Mouse (Mus musculus): ENCODE data around the gene Prune1. TPM values are rescaled to one million over a fixed set of nuclear protein-coding genes. Genes with fewer than 3 reads are reported as not detected.
"Not testable (repeated sequence)": the region's sequence is repeated elsewhere in the genome, so short reads cannot be mapped to it uniquely, and the experiment has no call there.

The Prune1 gene
- polyA plus RNA-seq, 1 experiment from 2014 or later: 26.8 TPM

GRCm38 (mm10) chr3:95224295-95224694 lies 57.6 kb downstream of the Prune1 start:
- Histone ChIP-seq H3K27ac (replicated peaks; ENCODE audit: low read depth, low read length) (no peak overlapping the region), H3K9ac (ENCODE audit: low read length) (no peak overlapping the region), H3K4me2 (ENCODE audit: low read depth, severe bottlenecking) (no peak overlapping the region), H3K9me3 (ENCODE audit: control insufficient read depth, low read length) (no peaks in the 10 kb centered on the region), H3K4me1 (ENCODE audit: control insufficient read depth, insufficient read depth, low read length) (0 out of 2 replicates have a peak, but pooled peaks cover 2% of the 10 kb centered on the region), H3K36me3 (ENCODE audit: control insufficient read depth, insufficient read depth, low read length) (peaks cover 6% of the 10 kb centered on the region), H3K4me3 (ENCODE audit: low read depth, low read length) (no peak overlapping the region), H3K27me3 (ENCODE audit: control insufficient read depth, insufficient read depth, low read length) (no peaks in the 10 kb centered on the region)
- peak; percentile 64 for DNase-seq (ENCODE audit: low spot score)
- WGBS: 28% methylated on average over 6 of the region's 6 CpGs
- ATAC-seq (ENCODE audit: insufficient number of reproducible peaks, low FRiP score, low TSS enrichment, low read depth): no peak

GRCm38 (mm10) chr3:95223041-95223440 lies 58.8 kb downstream of the Prune1 start:
- peaks cover 7% of the 10 kb centered on the region for H3K36me3 ChIP-seq (ENCODE audit: control insufficient read depth, insufficient read depth, low read length)
- H3K4me2 ChIP-seq (ENCODE audit: low read depth, severe bottlenecking): no peak overlapping the region
- no peaks in the 10 kb centered on the region for H3K27me3 ChIP-seq (ENCODE audit: control insufficient read depth, insufficient read depth, low read length)
- DNase-seq (ENCODE audit: low spot score) (no peak), ATAC-seq (ENCODE audit: insufficient number of reproducible peaks, low FRiP score, low TSS enrichment, low read depth) (no peak)
- no peak overlapping the region for H3K4me3 ChIP-seq (ENCODE audit: low read depth, low read length)
- no peak overlapping the region for H3K27ac ChIP-seq (replicated peaks; ENCODE audit: low read depth, low read length)
- H3K9me3 ChIP-seq (ENCODE audit: control insufficient read depth, low read length): no peaks in the 10 kb centered on the region
- no peak overlapping the region for H3K9ac ChIP-seq (ENCODE audit: low read length)
- WGBS: 94% methylated on average over 2 of the region's 2 CpGs
- H3K4me1 ChIP-seq (ENCODE audit: control insufficient read depth, insufficient read depth, low read length): 0 out of 2 replicates have a peak, but pooled peaks cover 2% of the 10 kb centered on the region

- Histone ChIP-seq H3K27me3 (ENCODE audit: control insufficient read depth, insufficient read depth, low read length) (no peaks in the 10 kb centered on the region), H3K9ac (ENCODE audit: low read length) (no peak overlapping the region), H3K9me3 (ENCODE audit: control insufficient read depth, low read length) (no peaks in the 10 kb centered on the region), H3K4me1 (ENCODE audit: control insufficient read depth, insufficient read depth, low read length) (0 out of 2 replicates have a peak, but pooled peaks cover 5% of the 10 kb centered on the region), H3K27ac (replicated peaks; ENCODE audit: low read depth, low read length) (0 out of 2 replicates have a peak overlapping the region, but pooled peaks have one; percentile 97), H3K36me3 (ENCODE audit: control insufficient read depth, insufficient read depth, low read length) (peaks cover 6% of the 10 kb centered on the region), H3K4me2 (ENCODE audit: low read depth, severe bottlenecking) (peak overlapping the region; percentile 53; the same call in 1 of the 2 replicates), H3K4me3 (ENCODE audit: low read depth, low read length) (peak overlapping the region; percentile 54)
- no peak for DNase-seq (ENCODE audit: low spot score)
- ATAC-seq (ENCODE audit: insufficient number of reproducible peaks, low FRiP score, low TSS enrichment, low read depth): no peak
- WGBS: 81% methylated on average over 6 of the region's 6 CpGs
Observed at GRCm38 (mm10) chr3:95218466-95219137, 63.3 kb downstream of the Prune1 start.

GRCm38 (mm10) chr3:95217255-95218134 lies 64.4 kb downstream of the Prune1 start, which contains the start of gene Gabpb2:
TSS of gene Gabpb2 (minus strand) at chr3:95217916.
- WGBS: under 1% methylated on average over 56 of the region's 56 CpGs
- peak; percentile 92 for ATAC-seq (ENCODE audit: insufficient number of reproducible peaks, low FRiP score, low TSS enrichment, low read depth)
- H3K36me3 ChIP-seq (ENCODE audit: control insufficient read depth, insufficient read depth, low read length): peaks cover 6% of the 10 kb centered on the region

GRCm38 (mm10) chr3:95216655-95217254 lies 65.1 kb downstream of the Prune1 start:
- Histone ChIP-seq H3K4me1 (ENCODE audit: control insufficient read depth, insufficient read depth, low read length) (0 out of 2 replicates have a peak, but pooled peaks cover 5% of the 10 kb centered on the region), H3K4me2 (ENCODE audit: low read depth, severe bottlenecking) (peak overlapping the region; percentile 53), H3K9ac (ENCODE audit: low read length) (no peak overlapping the region), H3K9me3 (ENCODE audit: control insufficient read depth, low read length) (no peaks in the 10 kb centered on the region), H3K36me3 (ENCODE audit: control insufficient read depth, insufficient read depth, low read length) (peaks cover 6% of the 10 kb centered on the region), H3K4me3 (ENCODE audit: low read depth, low read length) (peak overlapping the region; percentile 54), H3K27me3 (ENCODE audit: control insufficient read depth, insufficient read depth, low read length) (no peaks in the 10 kb centered on the region), H3K27ac (replicated peaks; ENCODE audit: low read depth, low read length) (peak overlapping the region; percentile 97; the same call in 1 of the 2 replicates)
- DNase-seq (ENCODE audit: low spot score) (no peak), ATAC-seq (ENCODE audit: insufficient number of reproducible peaks, low FRiP score, low TSS enrichment, low read depth) (peak; percentile 32)
- 39% methylated on average over 4 of the region's 4 CpGs for WGBS

More at GRCm38 (mm10) chr3:95217255-95218134, 64.4 kb downstream of the Prune1 start, which contains the start of gene Gabpb2:
- H3K27ac ChIP-seq (replicated peaks; ENCODE audit: low read depth, low read length): peak within 1 kb of the TSS; percentile 97
- H3K4me3 ChIP-seq (ENCODE audit: low read depth, low read length): peak within 1 kb of the TSS; percentile 54
- peak; percentile 99 for DNase-seq (ENCODE audit: low spot score)
- H3K9ac ChIP-seq (ENCODE audit: low read length): peak within 1 kb of the TSS; percentile 92
- H3K4me2 ChIP-seq (ENCODE audit: low read depth, severe bottlenecking): peak within 1 kb of the TSS; percentile 53
- no peaks in the 10 kb centered on the region for H3K9me3 ChIP-seq (ENCODE audit: control insufficient read depth, low read length)
- 0 out of 2 replicates have a peak, but pooled peaks cover 5% of the 10 kb centered on the region for H3K4me1 ChIP-seq (ENCODE audit: control insufficient read depth, insufficient read depth, low read length)
- H3K27me3 ChIP-seq (ENCODE audit: control insufficient read depth, insufficient read depth, low read length): no peaks in the 10 kb centered on the region

GRCm38 (mm10) chr3:95213609-95213975 lies 68.3 kb downstream of the Prune1 start:
- Histone ChIP-seq H3K4me3 (ENCODE audit: low read depth, low read length) (no peak overlapping the region), H3K27ac (replicated peaks; ENCODE audit: low read depth, low read length) (no peak overlapping the region), H3K36me3 (ENCODE audit: control insufficient read depth, insufficient read depth, low read length) (peaks cover 2% of the 10 kb centered on the region; the same call in 1 of the 2 replicates), H3K4me1 (ENCODE audit: control insufficient read depth, insufficient read depth, low read length) (0 out of 2 replicates have a peak, but pooled peaks cover 5% of the 10 kb centered on the region), H3K4me2 (ENCODE audit: low read depth, severe bottlenecking) (no peak overlapping the region), H3K9me3 (ENCODE audit: control insufficient read depth, low read length) (no peaks in the 10 kb centered on the region), H3K9ac (ENCODE audit: low read length) (no peak overlapping the region), H3K27me3 (ENCODE audit: control insufficient read depth, insufficient read depth, low read length) (no peaks in the 10 kb centered on the region)
- DNase-seq (ENCODE audit: low spot score) (no peak), ATAC-seq (ENCODE audit: insufficient number of reproducible peaks, low FRiP score, low TSS enrichment, low read depth) (no peak)
- 95% methylated on average over 1 of the region's 1 CpGs for WGBS

GRCm38 (mm10) chr3:95212889-95213608 lies 68.8 kb downstream of the Prune1 start:
- H3K36me3 ChIP-seq (ENCODE audit: control insufficient read depth, insufficient read depth, low read length); H3K27ac ChIP-seq (replicated peaks; ENCODE audit: low read depth, low read length); H3K27me3 ChIP-seq (ENCODE audit: control insufficient read depth, insufficient read depth, low read length); ATAC-seq (ENCODE audit: insufficient number of reproducible peaks, low FRiP score, low TSS enrichment, low read depth); H3K4me3 ChIP-seq (ENCODE audit: low read depth, low read length); DNase-seq (ENCODE audit: low spot score); H3K4me1 ChIP-seq (ENCODE audit: control insufficient read depth, insufficient read depth, low read length); H3K4me2 ChIP-seq (ENCODE audit: low read depth, severe bottlenecking); H3K9me3 ChIP-seq (ENCODE audit: control insufficient read depth, low read length); H3K9ac ChIP-seq (ENCODE audit: low read length): not testable (repeated sequence)
- WGBS: 89% methylated on average over 9 of the region's 10 CpGs

Data from limb, embryonic 11.5 days (tissue).